Mouse (Mus musculus): ENCODE measurements around the gene Tex36.

Tex36 gene

GRCm38 (mm10) chr7:133602058-133602457 is at the start of gene Tex36:
Tex36 (minus strand) TSS chr7:133602158.
- DNase-seq (ENCODE audit: inconsistent age in 2 of 2, low spot score in 1 of 2), result no peak

- DNase-seq (ENCODE audit: inconsistent age in 2 of 2, low spot score in 1 of 2), result no peak
Measured at GRCm38 (mm10) chr7:133645716-133646115, 43.8 kb upstream of the Tex36 start.

GRCm38 (mm10) chr7:133638821-133639220 is 36.9 kb upstream of the Tex36 start:
- DNase-seq (ENCODE audit: inconsistent age in 2 of 2, low spot score in 1 of 2), result no peak

- peak; percentile 51 to 81 for DNase-seq (ENCODE audit: inconsistent age in 2 of 2, low spot score in 1 of 2)
Measured at GRCm38 (mm10) chr7:133638306-133638705, 36.3 kb upstream of the Tex36 start.

- peak; percentile 99 for DNase-seq (ENCODE audit: inconsistent age in 2 of 2, low spot score in 1 of 2)
Measured at GRCm38 (mm10) chr7:133637361-133638305, 35.7 kb upstream of the Tex36 start, which contains the start of gene Edrf1. Edrf1 (plus strand) TSS chr7:133637543.

GRCm38 (mm10) chr7:133636738-133637352 is 34.9 kb upstream of the Tex36 start:
- DNase-seq (ENCODE audit: inconsistent age in 2 of 2, low spot score in 1 of 2), result peak; percentile 89 to 96

GRCm38 (mm10) chr7:133634932-133635650 is 33.1 kb upstream of the Tex36 start:
- no peak for DNase-seq (ENCODE audit: inconsistent age in 2 of 2, low spot score in 1 of 2)

GRCm38 (mm10) chr7:133632476-133632875 is 30.5 kb upstream of the Tex36 start:
- DNase-seq (ENCODE audit: inconsistent age in 2 of 2, low spot score in 1 of 2), result peak; percentile 57 to 84

GRCm38 (mm10) chr7:133630821-133631220 is 28.9 kb upstream of the Tex36 start:
- peak; percentile 33 to 76 for DNase-seq (ENCODE audit: inconsistent age in 2 of 2, low spot score in 1 of 2)

- DNase-seq (ENCODE audit: inconsistent age in 2 of 2, low spot score in 1 of 2), result peak in 1 of 2 experiments; percentile 27
Measured at GRCm38 (mm10) chr7:133627184-133627936, 25.4 kb upstream of the Tex36 start.

GRCm38 (mm10) chr7:133623226-133623625 is 21.3 kb upstream of the Tex36 start:
- DNase-seq (ENCODE audit: inconsistent age in 2 of 2, low spot score in 1 of 2), result peak; percentile 48 to 81

GRCm38 (mm10) chr7:133620721-133621120 is 18.8 kb upstream of the Tex36 start:
- peak; percentile 34 to 71 for DNase-seq (ENCODE audit: inconsistent age in 2 of 2, low spot score in 1 of 2)

GRCm38 (mm10) chr7:133612981-133613380 is 11.0 kb upstream of the Tex36 start:
- no peak for DNase-seq (ENCODE audit: inconsistent age in 2 of 2, low spot score in 1 of 2)

- no peak for DNase-seq (ENCODE audit: inconsistent age in 2 of 2, low spot score in 1 of 2)
Measured at GRCm38 (mm10) chr7:133609585-133609984, 7.6 kb upstream of the Tex36 start.

GRCm38 (mm10) chr7:133608631-133609340 is 6.8 kb upstream of the Tex36 start:
- DNase-seq (ENCODE audit: inconsistent age in 2 of 2, low spot score in 1 of 2), result no peak

GRCm38 (mm10) chr7:133607883-133608575 is 6.1 kb upstream of the Tex36 start:
- no peak for DNase-seq (ENCODE audit: inconsistent age in 2 of 2, low spot score in 1 of 2)

GRCm38 (mm10) chr7:133607331-133607730 is 5.4 kb upstream of the Tex36 start:
- no peak for DNase-seq (ENCODE audit: inconsistent age in 2 of 2, low spot score in 1 of 2)

- DNase-seq (ENCODE audit: inconsistent age in 2 of 2, low spot score in 1 of 2), result no peak
Measured at GRCm38 (mm10) chr7:133604427-133605081, 2.6 kb upstream of the Tex36 start.

- DNase-seq (ENCODE audit: inconsistent age in 2 of 2, low spot score in 1 of 2), result no peak
Measured at GRCm38 (mm10) chr7:133603156-133603555, 1.2 kb upstream of the Tex36 start.

Data from adrenal gland, adult (tissue).